In the genomic region with DNA sequence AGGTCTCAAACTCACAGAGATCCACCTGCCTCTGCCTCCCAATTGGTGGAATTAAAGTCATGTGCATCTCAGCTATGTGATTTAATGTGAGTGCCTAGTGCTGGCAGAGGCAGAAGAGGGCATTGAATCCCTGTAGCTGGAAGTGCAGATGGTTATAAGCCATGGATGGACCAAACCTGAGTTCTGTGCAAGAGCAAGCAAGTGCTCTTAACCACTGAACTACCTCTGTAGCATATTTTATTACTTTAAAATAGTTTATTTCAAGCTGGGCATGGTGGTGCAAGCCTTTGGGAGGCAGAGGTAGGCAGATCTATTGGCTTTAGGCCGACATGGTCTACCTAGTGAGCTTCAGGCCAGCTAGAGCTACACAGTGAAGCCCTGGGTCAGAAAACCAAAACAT, we compare ENCODE assay signal across 35 mouse cellular contexts.
"Had no signal": no experiment of that assay in that cellular context is flagged by ENCODE, and none has a peak within 500 bp of the region (broad histone marks: within the 10 kb centered on the region; RNA-seq: fewer than 3 reads in every experiment).

No protein-coding gene starts in this region.

- DNase-seq: heart, postnatal 10 days; heart, postnatal 14 days; heart, postnatal 36 days; heart, postnatal 4 days; kidney, adult 11 months; kidney, adult 18-20 months; kidney, adult 2 months; kidney, adult 8-10 months; kidney, adult 9 months; kidney, postnatal 10 days; kidney, postnatal 14 days; kidney, postnatal 25 days; kidney, postnatal 36 days; kidney, postnatal 4 days; layer of hippocampus, adult 9-11 months; layer of hippocampus, postnatal 36 days had no signal

- ATAC-seq: hindbrain, embryonic 16.5 days; hindbrain, postnatal 0 days; inflammation-experienced regulatory T-cells, adult 6 months; intestine, embryonic 15.5 days; intestine, embryonic 16.5 days; intestine, postnatal 0 days had no signal

- H3K9ac ChIP-seq: heart, embryonic 12.5 days; heart, embryonic 13.5 days; heart, embryonic 15.5 days; hindbrain, embryonic 12.5 days; hindbrain, embryonic 13.5 days; hindbrain, embryonic 14.5 days; hindbrain, embryonic 15.5 days; intestine, embryonic 15.5 days; kidney, embryonic 15.5 days had no signal

- H3K9me3 ChIP-seq: heart, embryonic 10.5 days; heart, embryonic 12.5 days; heart, embryonic 13.5 days; heart, embryonic 15.5 days; hindbrain, embryonic 10.5 days; hindbrain, embryonic 12.5 days; hindbrain, embryonic 13.5 days; hindbrain, embryonic 15.5 days; intestine, embryonic 15.5 days; kidney, embryonic 15.5 days had no signal

- H3K4me2 ChIP-seq: heart, embryonic 11.5 days; heart, embryonic 12.5 days; heart, embryonic 13.5 days; heart, embryonic 15.5 days; hindbrain, embryonic 12.5 days; hindbrain, embryonic 13.5 days; hindbrain, embryonic 14.5 days; hindbrain, embryonic 15.5 days; intestine, embryonic 15.5 days; kidney, embryonic 15.5 days had no signal

- H3K27ac ChIP-seq: heart, embryonic 10.5 days; heart, embryonic 13.5 days; heart, embryonic 15.5 days; hindbrain, embryonic 10.5 days; hindbrain, embryonic 12.5 days; hindbrain, embryonic 13.5 days; hindbrain, embryonic 14.5 days; hindbrain, embryonic 15.5 days; hindbrain, postnatal 0 days; intestine, embryonic 15.5 days; kidney, embryonic 15.5 days; kidney, postnatal 0 days; layer of hippocampus, adult 2 months had no signal

- H3K4me3 ChIP-seq: heart, embryonic 10.5 days; heart, embryonic 12.5 days; heart, embryonic 13.5 days; heart, embryonic 15.5 days; hindbrain, embryonic 10.5 days; hindbrain, embryonic 12.5 days; hindbrain, embryonic 13.5 days; hindbrain, embryonic 15.5 days; intestine, embryonic 15.5 days; kidney, embryonic 15.5 days; layer of hippocampus, adult 2 months had no signal

- H3K27me3 ChIP-seq: heart, embryonic 12.5 days; heart, embryonic 13.5 days; heart, embryonic 15.5 days; hindbrain, embryonic 12.5 days; hindbrain, embryonic 13.5 days; hindbrain, embryonic 15.5 days; intestine, embryonic 15.5 days; kidney, embryonic 15.5 days had no signal

- H3K4me1 ChIP-seq: heart, embryonic 15.5 days; hindbrain, embryonic 10.5 days; hindbrain, embryonic 12.5 days; hindbrain, embryonic 13.5 days; hindbrain, embryonic 15.5 days; intestine, embryonic 15.5 days; kidney, embryonic 15.5 days had no signal
